Mouse (Mus musculus): ENCODE data around the gene Cx3cr1. TPM values are rescaled to one million over a fixed set of nuclear protein-coding genes. Genes with fewer than 3 reads are reported as not detected.

Gene Cx3cr1
- total RNA-seq, 2 experiments from 2014 or later, result 4.8 to 6.5 TPM

GRCm38 (mm10) chr9:120081967-120082366 lies 12.3 kb upstream of the Cx3cr1 start:
- no peak for DNase-seq

DNA sequence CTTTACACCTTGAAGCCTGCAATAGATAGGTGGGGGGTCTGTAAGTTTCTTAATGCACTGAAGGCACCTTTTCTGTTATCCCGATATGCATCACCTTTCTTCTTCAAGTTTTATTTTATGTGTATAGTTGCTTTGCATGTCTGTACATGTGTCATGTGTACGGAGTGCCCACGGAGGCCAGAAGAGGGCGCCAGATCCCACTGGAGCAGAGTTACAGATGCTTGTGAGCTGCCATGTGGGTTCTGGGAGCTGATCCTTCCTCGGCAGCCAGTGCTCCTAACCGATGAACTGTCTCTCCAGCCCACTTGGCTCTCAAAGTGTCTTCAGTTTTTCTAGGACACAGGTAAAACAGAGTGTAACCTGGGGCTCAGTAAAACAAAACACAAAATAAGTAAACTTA lies 11.6 kb upstream of the Cx3cr1 start:
- no peak for DNase-seq

GRCm38 (mm10) chr9:120080546-120081108 lies 10.9 kb upstream of the Cx3cr1 start:
- no peak for DNase-seq

- DNase-seq, result no peak
Observed at GRCm38 (mm10) chr9:120079901-120080300, 10.2 kb upstream of the Cx3cr1 start.

- no peak for DNase-seq
Observed at GRCm38 (mm10) chr9:120078241-120078640, 8.6 kb upstream of the Cx3cr1 start.

GRCm38 (mm10) chr9:120074516-120074915 lies 4.8 kb upstream of the Cx3cr1 start:
- no peak for DNase-seq

DNA sequence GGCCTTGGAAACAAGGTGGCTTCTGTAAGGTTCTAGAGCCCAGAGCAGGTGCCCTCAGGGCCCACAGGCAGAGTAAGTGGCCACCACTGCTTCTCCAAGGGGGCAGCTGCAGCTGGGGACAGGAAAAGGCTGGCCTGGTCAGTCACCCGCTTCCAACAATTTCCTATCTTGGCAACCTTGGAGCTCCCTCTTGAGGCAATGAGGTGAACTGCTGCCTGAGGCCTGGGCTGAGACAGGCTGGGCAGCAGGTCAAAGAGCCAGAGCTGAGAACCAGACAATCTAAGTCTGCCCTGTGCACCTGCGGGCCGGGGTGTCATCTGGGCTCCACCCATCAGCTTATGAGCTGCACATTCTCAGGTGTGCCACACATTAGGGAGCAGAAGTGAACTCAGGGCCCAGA lies 3.5 kb upstream of the Cx3cr1 start:
- DNase-seq, result peak; percentile 92

DNA sequence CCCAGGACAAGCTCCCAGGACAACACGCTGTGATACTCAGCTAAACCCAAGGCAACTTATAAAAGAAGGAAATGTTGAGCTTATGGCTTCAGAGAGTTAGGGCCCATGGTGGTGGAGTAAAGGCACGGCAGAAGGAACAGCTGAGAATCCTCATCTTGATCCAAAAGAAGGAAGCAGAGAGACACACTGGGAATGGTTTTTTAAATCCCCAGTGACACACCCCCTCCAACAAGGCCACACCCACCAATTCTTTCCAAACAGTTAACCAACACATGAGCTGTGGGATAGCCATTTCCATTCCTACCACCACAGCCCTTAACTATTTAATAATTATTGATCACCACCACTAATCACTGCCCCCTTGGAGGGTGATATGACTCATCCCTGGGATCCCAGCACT lies 1.6 kb upstream of the Cx3cr1 start:
- DNase-seq, result no peak

DNA sequence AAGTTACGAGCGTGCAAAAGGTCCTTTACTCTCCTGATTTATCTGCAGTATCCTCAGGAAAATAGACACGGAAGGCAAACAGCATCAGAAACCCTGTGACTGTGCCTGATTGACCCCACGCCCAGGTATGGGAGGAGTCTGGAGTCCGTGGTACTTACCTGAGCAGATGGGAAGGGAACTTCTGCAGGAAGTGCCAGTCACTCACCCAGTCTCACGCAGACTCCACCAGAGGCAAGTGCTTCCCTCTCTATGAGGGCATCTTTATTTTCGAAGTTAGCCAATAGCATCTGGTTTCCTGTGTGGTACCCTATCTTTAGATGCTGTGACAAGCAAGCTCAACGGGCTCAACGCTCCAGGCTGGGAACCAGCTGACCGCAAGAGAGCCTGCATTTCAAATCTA lies 1.6 kb downstream of the Cx3cr1 start:
- no peak for DNase-seq

DNA sequence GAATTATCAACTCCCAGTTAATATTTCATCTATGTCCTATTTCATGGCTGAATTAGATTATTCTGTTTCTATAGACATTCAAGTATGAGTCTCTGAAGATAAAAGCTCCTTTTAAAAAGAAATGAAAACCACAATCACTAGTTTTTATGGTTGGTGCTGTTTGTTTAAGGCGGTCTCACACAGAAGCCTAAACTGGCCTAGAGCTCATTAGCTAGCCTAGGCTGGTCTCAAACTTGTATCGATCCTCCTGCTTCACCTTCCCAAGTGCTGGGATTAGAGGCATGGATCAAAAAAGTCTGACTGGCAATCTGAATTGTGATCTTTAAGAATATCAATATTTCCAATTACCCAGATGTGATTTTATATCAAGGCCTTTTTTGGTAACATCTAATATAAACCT lies 2.1 kb downstream of the Cx3cr1 start:
- DNase-seq, result no peak

- DNase-seq, result no peak
Observed at GRCm38 (mm10) chr9:120064317-120064716, 5.4 kb downstream of the Cx3cr1 start.

GRCm38 (mm10) chr9:120058730-120059129 lies 10.9 kb downstream of the Cx3cr1 start:
- no peak for DNase-seq

- no peak for DNase-seq
Observed at GRCm38 (mm10) chr9:120056201-120056600, 13.5 kb downstream of the Cx3cr1 start.

GRCm38 (mm10) chr9:120054545-120055277 lies 15.0 kb downstream of the Cx3cr1 start:
- no peak for DNase-seq

DNA sequence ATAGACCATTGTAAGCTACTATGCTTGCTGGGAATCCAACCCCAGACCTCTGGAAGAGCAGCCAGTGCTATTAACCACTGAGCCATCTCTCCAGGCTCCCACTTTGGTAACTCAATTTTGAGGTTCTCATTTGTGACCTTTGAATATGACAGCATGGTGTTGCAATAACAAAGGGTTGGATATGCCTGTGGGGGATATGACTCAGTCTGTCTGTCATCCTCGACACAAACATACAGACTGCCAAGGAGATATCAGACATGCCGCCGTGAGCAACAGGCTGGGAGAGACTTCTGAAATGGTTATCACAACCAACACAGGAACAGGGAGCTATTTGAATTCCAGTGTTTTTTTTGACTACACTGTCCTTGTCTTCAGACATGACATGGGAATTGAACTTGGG lies 20.3 kb downstream of the Cx3cr1 start:
- DNase-seq, result no peak

- DNase-seq, result no peak
Observed at GRCm38 (mm10) chr9:120048495-120048894, 21.2 kb downstream of the Cx3cr1 start.

DNA sequence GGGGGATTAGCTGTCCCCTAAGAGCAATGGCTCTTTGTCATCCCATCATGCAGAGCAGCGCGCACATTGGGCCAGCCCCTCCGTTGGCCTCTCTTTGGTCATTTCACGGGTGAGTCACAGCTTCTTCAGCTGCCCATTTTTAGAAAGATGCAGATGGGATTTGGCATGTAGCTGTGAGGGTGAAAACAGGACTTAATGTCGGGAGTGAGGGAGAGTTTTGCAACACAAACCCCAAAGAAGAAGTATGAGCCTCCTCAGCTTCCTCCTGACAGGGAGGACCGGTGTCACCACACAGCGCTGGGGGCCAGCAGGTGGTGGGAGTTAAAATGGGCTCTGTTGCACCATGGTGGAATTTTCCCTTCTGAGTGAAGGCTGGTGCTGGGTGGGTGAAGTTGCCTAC lies 26.6 kb downstream of the Cx3cr1 start:
- no peak for DNase-seq

DNA sequence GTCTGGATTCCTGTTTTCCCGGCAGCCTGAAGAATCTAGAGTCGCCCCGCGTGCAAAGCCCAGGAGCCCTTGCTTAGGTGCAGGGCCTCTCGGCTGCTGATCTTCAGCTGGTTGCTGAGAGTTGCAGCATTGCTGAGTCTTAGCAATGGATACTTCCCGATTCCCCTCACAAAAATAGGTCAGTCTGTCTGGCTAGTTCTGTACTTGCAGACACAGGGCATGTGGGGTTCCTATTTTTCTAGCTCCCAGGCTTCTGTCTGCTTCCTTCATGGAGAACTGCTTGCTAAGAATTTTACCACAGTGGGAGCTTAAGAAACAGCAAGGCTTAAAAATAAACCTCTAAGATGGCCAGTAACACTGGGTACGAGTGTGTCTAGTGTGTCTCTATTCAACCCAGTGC lies 32.3 kb downstream of the Cx3cr1 start:
- DNase-seq, result no peak

DNA sequence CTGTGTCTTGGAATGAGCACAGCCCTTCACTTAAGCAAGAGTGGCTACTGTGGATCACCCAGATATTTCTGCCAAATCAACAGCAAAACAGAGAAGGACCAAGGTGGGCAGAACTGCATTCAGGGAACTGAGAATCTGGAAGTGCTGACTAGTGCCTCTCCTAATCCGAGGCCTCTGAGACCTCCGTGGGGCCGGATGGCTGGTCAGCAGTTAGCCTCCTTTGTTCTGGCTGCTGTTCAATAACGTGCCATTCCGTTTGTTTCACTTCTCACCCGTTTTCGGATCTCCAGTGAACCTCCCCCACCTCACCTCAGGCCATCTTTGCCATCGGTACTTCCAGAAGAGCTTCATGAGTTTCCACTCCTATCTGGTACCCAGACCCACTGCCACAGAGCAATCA lies 35.3 kb downstream of the Cx3cr1 start:
- DNase-seq, result no peak

- DNase-seq, result no peak
Observed at GRCm38 (mm10) chr9:120032710-120033109, 37.0 kb downstream of the Cx3cr1 start.

GRCm38 (mm10) chr9:120030421-120030820 lies 39.3 kb downstream of the Cx3cr1 start:
- DNase-seq, result no peak

DNA sequence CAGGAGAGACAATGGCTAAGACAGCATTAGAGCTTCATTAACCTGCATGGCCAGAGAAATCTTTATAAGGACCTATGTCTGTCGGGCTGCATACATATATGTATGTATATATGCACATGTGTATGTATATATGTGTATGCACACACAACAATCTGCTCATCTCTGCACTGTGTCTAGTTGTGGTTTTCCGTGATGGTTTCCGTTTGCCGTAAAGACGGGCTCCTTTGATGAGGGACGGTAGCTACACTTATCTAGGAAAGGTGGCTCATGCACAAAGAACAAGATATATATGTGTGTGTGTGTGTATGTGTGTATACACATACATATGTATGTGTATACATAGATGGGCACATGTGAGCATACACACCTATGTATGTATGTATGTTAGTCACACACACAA lies 39.8 kb downstream of the Cx3cr1 start:
- DNase-seq, result no peak

- peak; percentile 73 for DNase-seq
Observed at GRCm38 (mm10) chr9:120027401-120028151, 42.1 kb downstream of the Cx3cr1 start.

DNA sequence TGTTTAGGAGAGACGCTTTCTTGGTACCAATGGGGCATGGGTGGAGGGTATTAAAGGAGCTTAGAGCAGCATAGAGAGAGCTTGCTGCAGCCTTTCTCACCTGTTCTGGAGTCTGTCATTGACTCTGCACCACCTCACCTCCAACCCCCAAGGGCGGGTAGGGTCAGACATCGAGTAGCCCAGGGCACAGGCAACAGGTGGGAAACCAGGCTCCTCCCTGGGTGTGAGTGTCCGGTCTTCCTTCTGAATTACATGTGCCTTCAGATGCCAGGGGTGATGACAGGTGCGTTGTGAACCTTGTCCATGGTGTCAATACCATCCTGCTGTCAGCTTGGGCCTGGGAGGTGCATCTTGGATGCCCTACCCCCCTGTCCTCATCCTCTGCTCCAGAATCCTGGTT lies 45.1 kb downstream of the Cx3cr1 start:
- DNase-seq, result no peak

Measured in heart, postnatal 4 days (tissue).